Mouse (Mus musculus): Measurements from ENCODE around the gene Macf1. TPM values are rescaled to one million over a fixed set of nuclear protein-coding genes. Genes with fewer than 3 reads are reported as not detected.
A peak's percentile ranks its signal among the peaks of the same experiment; 100 is the strongest.

Gene Macf1
- polyA plus RNA-seq, 1 experiment from 2014 or later, result 84.1 TPM

DNA sequence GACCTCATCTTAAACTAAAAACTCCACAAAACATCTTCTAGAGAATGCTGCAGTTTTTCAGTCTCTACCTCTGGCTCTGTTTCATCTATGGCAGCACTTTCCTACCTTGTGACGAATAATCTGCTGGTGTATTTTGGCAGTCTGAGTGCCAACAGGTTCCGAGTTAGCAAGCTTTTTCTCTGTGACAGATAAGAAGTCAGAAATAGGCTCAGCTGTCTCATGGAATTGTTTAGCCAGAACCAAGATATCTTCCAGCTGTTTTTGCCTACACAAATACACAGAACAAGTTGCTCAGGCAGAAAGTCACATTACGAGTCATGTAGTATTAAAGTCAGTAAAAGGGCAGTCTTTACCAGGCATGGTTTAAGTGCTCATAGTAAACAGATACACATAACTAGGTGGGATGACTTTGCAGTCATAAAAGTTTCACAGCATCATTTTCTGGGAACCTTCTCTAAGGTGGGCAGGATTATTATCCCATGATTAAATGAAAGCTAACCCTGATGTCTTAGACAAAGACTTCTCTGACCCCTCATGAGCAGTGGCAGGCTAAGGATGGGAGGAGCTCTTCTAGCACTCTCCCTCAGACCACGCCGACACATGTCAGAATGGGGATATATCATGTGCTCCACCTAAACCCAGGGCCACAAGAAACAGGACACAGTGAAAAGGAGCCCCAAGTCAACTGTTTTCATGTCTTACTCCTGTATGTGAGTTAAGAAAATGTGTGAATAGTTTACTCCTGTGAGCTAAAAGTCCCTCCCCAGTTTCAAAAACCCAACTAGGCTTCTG is 286.3 kb downstream of the Macf1 start:
- POLR2A ChIA-PET, result interaction anchor here (1.0 kb wide), 1 partner anchor 51 kb away, joined by 3 read pairs; no protein-coding TSS in a partner anchor
- ATAC-seq, result no peak
- DNase-seq (ENCODE audit: low read depth, low spot score), result no peak
- in situ Hi-C loops (cut with MboI; ENCODE audit: low pct_unique_long_range_greater_than_20kb), result no loop called here
- H3K27me3 ChIP-seq, result no peaks in the 10 kb centered on the region
- no peak for TF ChIP-seq CTCF (IDR thresholded peaks at IDR 0.05)
- CTCF ChIA-PET, result interaction anchor here (1.4 to 1.6 kb wide), 2 partner anchors 9 to 22 kb away, joined by 3 to 5 read pairs; no protein-coding TSS in a partner anchor

DNA sequence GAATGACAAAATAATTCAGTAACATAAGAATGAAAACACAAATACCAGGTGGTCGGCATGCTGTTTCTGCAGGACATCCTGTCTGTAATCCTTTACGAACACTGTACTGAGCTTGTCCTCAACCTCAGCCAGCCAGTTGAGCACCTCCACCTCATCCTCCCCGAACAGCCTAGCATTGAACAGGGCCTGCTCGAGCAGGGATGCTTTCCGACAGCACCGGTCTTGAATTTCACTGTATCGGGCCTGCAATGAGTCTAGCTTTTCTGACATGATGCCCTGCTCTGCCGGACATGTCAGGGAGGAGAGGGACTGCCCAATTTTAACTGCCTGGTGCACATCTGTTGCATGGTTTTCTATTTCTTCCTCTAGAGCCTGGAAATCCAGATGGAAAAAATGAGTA is 287.1 kb downstream of the Macf1 start:
- ATAC-seq (no peak), DNase-seq (ENCODE audit: low read depth, low spot score) (no peak)
- CTCF ChIA-PET, result no interaction called here
- POLR2A ChIA-PET, result no interaction called here
- in situ Hi-C loops (cut with MboI; ENCODE audit: low pct_unique_long_range_greater_than_20kb), result no loop called here
- no peaks in the 10 kb centered on the region for H3K27me3 ChIP-seq
- TF ChIP-seq CTCF (IDR thresholded peaks at IDR 0.05), result no peak

DNA sequence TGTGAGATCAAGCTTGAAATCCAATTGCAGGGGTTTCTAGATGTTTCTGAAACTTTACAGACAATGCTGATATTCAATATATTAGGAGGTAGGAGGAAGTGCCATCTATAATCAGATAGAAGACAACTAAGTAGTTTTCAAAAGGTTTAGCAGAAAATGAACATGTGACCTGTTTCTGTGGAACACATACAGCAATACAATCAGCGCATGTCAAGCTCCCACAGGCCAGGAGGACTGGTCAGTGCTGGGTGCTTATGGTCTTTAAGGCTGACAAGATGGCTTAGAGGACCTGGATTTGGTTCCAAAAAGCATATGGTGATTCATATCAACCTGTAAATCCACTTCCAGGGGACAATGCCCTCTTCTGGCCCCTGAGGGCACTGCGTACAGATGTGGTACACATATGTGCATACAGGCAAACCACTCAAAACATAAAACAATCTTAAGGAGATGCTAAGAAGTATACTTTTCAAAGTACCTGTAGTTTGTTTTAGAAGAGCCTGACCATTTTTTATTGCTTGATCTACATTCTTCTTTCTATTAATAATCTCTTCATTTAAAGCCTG is 288.6 kb downstream of the Macf1 start:
- no peak for ATAC-seq
- ChIA-PET POLR2A (no interaction called here), CTCF (interaction anchor here (1.1 kb wide), 1 partner anchor 13 kb away, joined by 3 read pairs; no protein-coding TSS in a partner anchor)
- in situ Hi-C loops (cut with MboI; ENCODE audit: low pct_unique_long_range_greater_than_20kb), result no loop called here
- peak; percentile 45 for TF ChIP-seq CTCF (IDR thresholded peaks at IDR 0.05)
- H3K27me3 ChIP-seq, result no peaks in the 10 kb centered on the region
- DNase-seq (ENCODE audit: low read depth, low spot score), result no peak

DNA sequence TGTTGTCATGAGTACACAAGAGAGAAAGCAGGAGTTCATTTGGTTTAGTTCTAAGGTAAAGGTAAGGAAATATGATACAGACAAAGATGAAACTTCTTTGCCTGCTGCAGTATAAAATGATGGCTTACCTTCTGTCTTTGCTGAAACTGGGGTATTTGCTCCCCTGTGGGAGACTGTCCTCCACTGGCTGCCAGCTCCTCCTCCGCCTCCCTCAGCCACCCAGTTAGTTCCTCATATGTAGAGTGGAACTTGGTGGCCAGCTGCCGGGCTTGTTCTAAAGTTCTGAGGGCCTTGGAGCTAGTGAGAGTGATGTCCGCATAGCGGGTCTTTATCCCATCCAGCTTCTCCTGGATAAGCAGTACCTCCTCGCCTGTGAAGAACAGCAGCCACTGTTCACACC is 289.3 kb downstream of the Macf1 start:
- ChIA-PET POLR2A (no interaction called here), CTCF (interaction anchor here (1.1 to 1.2 kb wide), 2 partner anchors 14 to 43 kb away, joined by 3 read pairs; no protein-coding TSS in a partner anchor)
- in situ Hi-C loops (cut with MboI; ENCODE audit: low pct_unique_long_range_greater_than_20kb), result no loop called here
- DNase-seq (ENCODE audit: low read depth, low spot score) (no peak), ATAC-seq (no peak)
- no peak for TF ChIP-seq CTCF (IDR thresholded peaks at IDR 0.05)
- no peaks in the 10 kb centered on the region for H3K27me3 ChIP-seq

DNA sequence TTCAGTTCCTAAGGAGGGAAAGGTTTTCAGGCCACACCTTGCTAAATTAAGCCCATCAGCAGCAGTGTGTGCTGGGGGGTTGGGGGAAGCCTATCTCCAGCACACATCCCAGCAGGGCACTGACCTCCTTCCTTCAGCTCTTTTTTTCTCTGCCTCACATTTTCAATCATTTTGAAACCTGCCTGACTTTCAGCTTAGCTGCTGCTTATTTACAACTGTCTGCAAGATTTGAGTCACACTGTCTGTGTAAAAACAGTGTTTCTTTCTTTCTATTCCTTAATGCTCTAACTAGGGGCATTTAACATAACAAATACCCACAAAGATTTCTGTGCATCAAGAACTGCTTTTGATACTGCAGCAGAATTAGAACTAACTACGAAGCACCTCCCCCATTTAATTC is 289.9 kb downstream of the Macf1 start:
- no peaks in the 10 kb centered on the region for H3K27me3 ChIP-seq
- in situ Hi-C loops (cut with MboI; ENCODE audit: low pct_unique_long_range_greater_than_20kb), result no loop called here
- DNase-seq (ENCODE audit: low read depth, low spot score) (no peak), ATAC-seq (no peak)
- ChIA-PET POLR2A (no interaction called here), CTCF (interaction anchor here (1.2 kb wide), 1 partner anchor 44 kb away, joined by 3 read pairs; no protein-coding TSS in a partner anchor)
- TF ChIP-seq CTCF (IDR thresholded peaks at IDR 0.05), result no peak

DNA sequence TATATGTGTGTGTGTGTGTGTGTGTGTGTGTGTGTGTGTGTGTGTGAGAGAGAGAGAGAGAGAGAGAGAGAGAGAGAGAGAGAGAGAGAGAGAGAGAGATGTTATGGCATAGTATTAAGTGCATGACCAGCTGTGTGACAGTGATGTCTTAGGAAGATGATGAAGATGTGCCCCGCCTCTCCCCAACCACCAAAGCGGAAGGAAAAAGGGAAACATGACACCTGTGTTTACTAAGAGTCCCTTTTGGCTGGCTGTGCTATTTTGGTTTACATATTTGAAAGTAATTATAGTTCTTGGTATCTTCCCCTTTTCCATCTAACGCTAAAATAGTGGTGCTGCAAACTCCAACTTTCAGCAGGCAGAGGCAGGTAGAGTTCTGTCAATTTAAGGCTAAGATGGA is 291.2 kb downstream of the Macf1 start:
- ChIA-PET CTCF (interaction anchor here (0.7 to 4.1 kb wide), 5 partner anchors 9 to 38 kb away, joined by 3 to 24 read pairs (median 4); no protein-coding TSS in a partner anchor), POLR2A (interaction anchor here (0.6 kb wide), 1 partner anchor 204 kb away, joined by 5 read pairs; no protein-coding TSS in a partner anchor)
- TF ChIP-seq CTCF (IDR thresholded peaks at IDR 0.05), result no peak
- ATAC-seq, result no peak
- H3K27me3 ChIP-seq, result no peaks in the 10 kb centered on the region
- in situ Hi-C loops (cut with MboI; ENCODE audit: low pct_unique_long_range_greater_than_20kb), result no loop called here
- DNase-seq (ENCODE audit: low read depth, low spot score), result no peak

DNA sequence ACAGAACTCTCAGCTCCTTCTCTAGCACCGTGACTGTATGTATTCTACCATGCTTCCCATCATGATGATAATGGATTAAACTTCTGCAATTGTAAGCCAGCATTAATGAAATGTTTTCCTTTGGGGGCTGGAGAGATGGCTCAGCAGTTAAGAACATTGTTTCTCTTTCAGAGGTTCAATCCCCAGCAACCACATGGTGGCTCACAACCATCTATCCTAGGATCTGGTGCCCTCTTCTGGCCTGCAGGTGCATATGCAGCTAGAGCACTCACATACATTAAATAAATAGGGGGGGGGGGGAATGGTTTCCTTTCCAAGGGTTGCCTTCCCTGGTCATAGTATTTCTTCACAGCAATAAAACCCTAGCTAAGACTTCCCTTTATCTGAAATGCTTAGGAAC is 292.0 kb downstream of the Macf1 start:
- H3K27me3 ChIP-seq, result no peaks in the 10 kb centered on the region
- ChIA-PET CTCF (interaction anchor here (0.7 to 4.1 kb wide), 7 partner anchors 10 to 65 kb away, joined by 3 to 24 read pairs (median 4); no protein-coding TSS in a partner anchor), POLR2A (no interaction called here)
- no peak for DNase-seq (ENCODE audit: low read depth, low spot score)
- peak; percentile 50 for TF ChIP-seq CTCF (IDR thresholded peaks at IDR 0.05)
- ATAC-seq, result no peak
- in situ Hi-C loops (cut with MboI; ENCODE audit: low pct_unique_long_range_greater_than_20kb), result no loop called here

DNA sequence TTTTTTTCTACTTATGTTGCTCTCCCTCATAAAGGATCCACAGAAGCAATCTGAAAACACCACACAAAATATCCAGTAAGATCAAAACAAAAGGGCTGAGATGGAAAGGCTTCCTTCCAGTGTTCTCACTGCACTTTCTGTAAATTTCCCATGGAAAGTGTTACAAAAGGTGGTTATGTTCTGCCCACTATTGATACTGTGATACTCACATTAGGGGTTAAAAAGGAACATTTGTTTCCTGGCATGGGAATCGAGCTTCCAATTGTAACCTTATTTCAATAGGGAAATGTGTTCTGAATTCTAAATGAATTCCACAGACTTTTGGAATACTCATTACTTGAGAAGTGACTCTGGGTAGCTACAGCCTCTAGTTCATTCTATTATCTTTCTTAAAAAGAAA is 299.1 kb downstream of the Macf1 start:
- TF ChIP-seq CTCF (IDR thresholded peaks at IDR 0.05), result no peak
- DNase-seq (ENCODE audit: low read depth, low spot score) (no peak), ATAC-seq (no peak)
- no peaks in the 10 kb centered on the region for H3K27me3 ChIP-seq
- ChIA-PET POLR2A (no interaction called here), CTCF (no interaction called here)
- in situ Hi-C loops (cut with MboI; ENCODE audit: low pct_unique_long_range_greater_than_20kb), result no loop called here

DNA sequence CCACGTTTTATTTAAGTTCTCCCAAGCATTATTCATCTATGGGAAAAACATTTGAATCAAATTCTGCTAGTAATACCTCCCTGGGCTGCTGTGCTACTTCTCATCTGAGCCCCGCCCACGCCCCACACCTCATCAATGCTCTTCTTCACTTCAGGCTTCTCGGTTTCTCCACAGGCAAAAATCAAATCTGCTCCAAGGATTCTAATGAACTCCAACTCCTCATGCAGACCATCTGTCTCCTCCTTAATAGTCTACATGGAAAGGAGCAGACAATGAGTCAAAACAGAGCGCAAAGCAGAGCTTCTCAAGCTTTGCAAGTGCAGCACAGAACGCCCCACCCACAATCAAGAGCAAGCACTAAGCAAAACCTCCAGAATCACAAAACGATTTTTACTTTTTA is 301.0 kb downstream of the Macf1 start:
- H3K27me3 ChIP-seq, result no peaks in the 10 kb centered on the region
- in situ Hi-C loops (cut with MboI; ENCODE audit: low pct_unique_long_range_greater_than_20kb), result no loop called here
- CTCF ChIA-PET, result interaction anchor here (5.6 kb wide), 1 partner anchor 9 kb away, joined by 24 read pairs; no protein-coding TSS in a partner anchor
- TF ChIP-seq CTCF (IDR thresholded peaks at IDR 0.05), result no peak
- ATAC-seq (no peak), DNase-seq (ENCODE audit: low read depth, low spot score) (no peak)
- POLR2A ChIA-PET, result no interaction called here

DNA sequence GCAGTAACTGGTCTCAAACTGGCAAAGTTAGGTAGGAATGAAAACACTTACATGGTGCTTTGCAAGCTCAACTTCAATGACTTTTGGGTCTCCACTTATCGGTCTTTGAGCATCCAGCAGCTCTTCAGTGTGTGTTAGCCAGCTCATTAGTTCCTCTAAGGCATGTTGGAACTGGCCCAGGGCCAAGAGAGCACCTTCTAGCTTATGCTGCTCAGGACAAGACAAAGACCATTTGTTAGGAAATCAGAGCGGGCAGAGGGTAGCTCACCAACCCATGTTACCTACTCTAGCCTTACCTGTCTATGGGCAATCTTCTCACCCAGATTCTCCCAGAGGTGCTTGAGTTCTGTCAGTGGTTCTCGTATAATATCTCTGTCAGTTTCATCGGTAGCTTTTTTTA is 302.1 kb downstream of the Macf1 start:
- no peaks in the 10 kb centered on the region for H3K27me3 ChIP-seq
- DNase-seq (ENCODE audit: low read depth, low spot score) (no peak), ATAC-seq (no peak)
- in situ Hi-C loops (cut with MboI; ENCODE audit: low pct_unique_long_range_greater_than_20kb), result no loop called here
- no peak for TF ChIP-seq CTCF (IDR thresholded peaks at IDR 0.05)
- CTCF ChIA-PET, result interaction anchor here (1.1 to 5.6 kb wide), 3 partner anchors 10 to 22 kb away, joined by 3 to 24 read pairs (median 3); no protein-coding TSS in a partner anchor
- POLR2A ChIA-PET, result no interaction called here

DNA sequence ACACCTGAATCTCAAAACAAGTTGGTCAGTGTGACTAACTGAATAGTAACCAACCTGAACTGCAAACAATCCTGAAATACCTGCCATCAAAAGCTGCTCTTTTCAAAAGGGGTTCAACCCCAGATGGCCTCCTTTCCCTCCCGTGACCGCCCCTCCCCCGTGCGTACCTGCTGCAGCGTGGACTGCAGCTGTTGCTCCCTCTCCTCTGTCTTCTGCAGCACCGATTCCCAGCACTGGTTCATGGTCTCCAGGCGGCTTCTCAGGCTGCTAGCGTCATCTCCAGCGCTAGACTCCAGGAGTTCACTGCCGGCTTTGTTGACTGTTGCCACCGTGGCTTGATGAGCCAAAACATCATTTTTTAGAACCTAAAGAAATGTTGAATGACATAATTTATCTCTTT is 302.6 kb downstream of the Macf1 start:
- H3K27me3 ChIP-seq, result no peaks in the 10 kb centered on the region
- ATAC-seq (no peak), DNase-seq (ENCODE audit: low read depth, low spot score) (no peak)
- CTCF ChIA-PET, result interaction anchor here (1.1 to 5.6 kb wide), 3 partner anchors 10 to 21 kb away, joined by 3 to 24 read pairs (median 3); no protein-coding TSS in a partner anchor
- in situ Hi-C loops (cut with MboI; ENCODE audit: low pct_unique_long_range_greater_than_20kb), result no loop called here
- POLR2A ChIA-PET, result no interaction called here
- TF ChIP-seq CTCF (IDR thresholded peaks at IDR 0.05), result no peak
